Mouse (Mus musculus): ENCODE measurements around the gene C2cd5.

C2cd5 gene

GRCm38 (mm10) chr6:143115505-143115904 lies 15.6 kb upstream of the C2cd5 start:
- no peak for DNase-seq (ENCODE audit: low spot score)

GRCm38 (mm10) chr6:143115011-143115445 lies 15.1 kb upstream of the C2cd5 start:
- DNase-seq (ENCODE audit: low spot score): peak; percentile 74

GRCm38 (mm10) chr6:143114556-143114955 lies 14.6 kb upstream of the C2cd5 start:
- peak; percentile 40 for DNase-seq (ENCODE audit: low spot score)

GRCm38 (mm10) chr6:143110371-143110770 lies 10.4 kb upstream of the C2cd5 start:
- DNase-seq (ENCODE audit: low spot score): no peak

GRCm38 (mm10) chr6:143109622-143110218 lies 9.8 kb upstream of the C2cd5 start:
- no peak for DNase-seq (ENCODE audit: low spot score)

- DNase-seq (ENCODE audit: low spot score): no peak
Observed at GRCm38 (mm10) chr6:143108031-143108430, 8.1 kb upstream of the C2cd5 start.

GRCm38 (mm10) chr6:143107611-143108010 lies 7.7 kb upstream of the C2cd5 start:
- DNase-seq (ENCODE audit: low spot score): no peak

- DNase-seq (ENCODE audit: low spot score): no peak
Observed at GRCm38 (mm10) chr6:143105766-143106165, 5.8 kb upstream of the C2cd5 start.

- DNase-seq (ENCODE audit: low spot score): no peak
Observed at GRCm38 (mm10) chr6:143103981-143104680, 4.2 kb upstream of the C2cd5 start.

GRCm38 (mm10) chr6:143100478-143101115 lies 656 bp upstream of the C2cd5 start:
- DNase-seq (ENCODE audit: low spot score): no peak

- DNase-seq (ENCODE audit: low spot score): no peak
Observed at GRCm38 (mm10) chr6:143099281-143099680, 660 bp downstream of the C2cd5 start.

GRCm38 (mm10) chr6:143095126-143095525 lies 4.8 kb downstream of the C2cd5 start:
- no peak for DNase-seq (ENCODE audit: low spot score)

GRCm38 (mm10) chr6:143092856-143093255 lies 7.1 kb downstream of the C2cd5 start:
- DNase-seq (ENCODE audit: low spot score): no peak

GRCm38 (mm10) chr6:143091076-143091475 lies 8.9 kb downstream of the C2cd5 start:
- no peak for DNase-seq (ENCODE audit: low spot score)

GRCm38 (mm10) chr6:143087332-143087731 lies 12.6 kb downstream of the C2cd5 start:
- DNase-seq (ENCODE audit: low spot score): no peak

- no peak for DNase-seq (ENCODE audit: low spot score)
Observed at GRCm38 (mm10) chr6:143085898-143086297, 14.0 kb downstream of the C2cd5 start.

- DNase-seq (ENCODE audit: low spot score): no peak
Observed at GRCm38 (mm10) chr6:143084314-143085025, 15.5 kb downstream of the C2cd5 start.

- DNase-seq (ENCODE audit: low spot score): no peak
Observed at GRCm38 (mm10) chr6:143081479-143082106, 18.3 kb downstream of the C2cd5 start.

GRCm38 (mm10) chr6:143080774-143081173 lies 19.2 kb downstream of the C2cd5 start:
- DNase-seq (ENCODE audit: low spot score): no peak

GRCm38 (mm10) chr6:143079126-143079525 lies 20.8 kb downstream of the C2cd5 start:
- no peak for DNase-seq (ENCODE audit: low spot score)

GRCm38 (mm10) chr6:143076461-143076860 lies 23.5 kb downstream of the C2cd5 start:
- DNase-seq (ENCODE audit: low spot score): no peak

GRCm38 (mm10) chr6:143073914-143074313 lies 26.0 kb downstream of the C2cd5 start:
- no peak for DNase-seq (ENCODE audit: low spot score)
